Mouse (Mus musculus) heart, postnatal 0 days (tissue): ENCODE measurements around the gene Sult1a1.

ENCODE experiments used
- CTCF ChIP-seq: IDR thresholded peaks from 2 replicates; pipeline ENCODE4 v1.5.1; 2016; ENCODE audit warnings: antibody characterized with exemption, control low read depth, low read depth
- EP300 ChIP-seq: IDR thresholded peaks from 2 replicates; pipeline ENCODE4 v1.6.1; 2016; ENCODE audit warnings: antibody characterized with exemption, low read depth

GRCm38 (mm10) chr7:126636733-126637520 is 39.3 kb downstream of the Sult1a1 start:
- TF ChIP-seq CTCF (peak; percentile 75), EP300 (no peak)
